Mouse (Mus musculus): ENCODE measurements around the gene Kmt2c.

Kmt2c gene

DNA sequence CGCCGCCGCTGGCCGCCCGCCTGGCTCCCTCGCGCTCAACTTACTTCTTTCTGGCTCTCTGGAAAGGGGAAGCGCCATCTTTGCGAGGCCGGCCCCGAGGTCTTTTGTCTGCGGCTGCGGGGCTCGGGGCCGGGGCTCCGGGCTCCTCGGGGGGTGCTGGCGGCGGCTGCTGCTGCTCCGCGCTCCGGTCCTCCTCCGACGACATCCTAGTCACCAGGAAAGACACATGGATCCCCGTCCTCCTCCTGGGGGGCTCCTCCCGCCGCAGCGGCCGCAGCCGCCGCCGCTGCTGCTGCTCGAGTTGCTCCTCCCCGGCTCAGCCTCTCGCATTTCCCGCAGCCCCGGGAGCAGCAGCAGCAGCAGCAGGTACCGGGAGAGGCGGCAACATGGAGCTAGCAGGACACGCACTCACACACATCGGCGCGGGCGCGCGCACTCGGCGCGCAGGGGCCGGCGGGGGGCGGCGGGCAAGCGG, at the start of gene Kmt2c:
Gene Kmt2c, minus strand, starts transcription at position 438 of the 475 bp plus-strand sequence.
- DNase-seq: peak; percentile 99

- no peak for DNase-seq
Observed at GRCm38 (mm10) chr5:25546912-25547311, 48.3 kb upstream of the Kmt2c start.

DNA sequence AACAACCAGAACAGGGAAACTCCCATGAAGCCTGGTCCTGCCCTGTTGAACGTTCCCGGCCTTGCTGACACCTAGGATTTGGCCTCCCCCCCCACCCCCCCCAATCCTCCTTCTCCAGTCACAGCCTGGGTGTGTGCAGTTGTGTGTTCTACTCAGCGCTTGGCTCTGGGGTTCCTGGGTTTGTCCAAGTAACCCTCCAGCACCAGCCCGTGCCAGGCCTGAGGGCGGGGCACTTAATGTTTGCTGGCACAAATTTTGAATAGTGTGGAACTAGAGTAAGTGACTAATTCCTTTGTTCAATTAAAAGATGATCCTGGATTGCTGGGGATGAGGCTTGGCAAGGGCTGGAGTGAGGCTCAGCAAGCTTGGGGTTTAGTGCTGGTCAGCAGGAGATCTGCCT, 46.0 kb upstream of the Kmt2c start:
- peak; percentile 91 for DNase-seq

GRCm38 (mm10) chr5:25544061-25544460, 45.5 kb upstream of the Kmt2c start:
- DNase-seq: peak; percentile 97

- DNase-seq: peak; percentile 72
Observed at GRCm38 (mm10) chr5:25541661-25542060, 43.1 kb upstream of the Kmt2c start.

DNA sequence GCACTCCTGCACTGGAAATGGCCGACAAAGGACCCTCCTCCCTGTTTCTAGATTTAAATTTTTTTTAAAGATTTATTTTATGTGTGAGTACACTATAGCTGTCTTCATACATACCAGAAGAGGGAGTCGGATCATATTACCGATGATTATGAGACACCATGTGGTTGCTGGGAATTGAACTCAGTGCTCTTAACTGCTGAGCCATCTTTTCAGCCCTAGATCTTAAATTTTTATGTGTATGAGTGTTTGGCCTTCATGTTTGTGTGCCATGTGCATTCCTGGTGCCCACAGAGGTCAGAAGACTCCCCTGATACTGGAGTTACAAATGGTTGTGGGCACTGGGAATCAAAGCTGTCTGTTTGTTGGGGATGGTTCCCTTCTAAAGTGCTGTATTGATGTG, 42.3 kb upstream of the Kmt2c start:
- DNase-seq: peak; percentile 7

GRCm38 (mm10) chr5:25540412-25540811, 41.8 kb upstream of the Kmt2c start:
- peak; percentile 58 for DNase-seq

GRCm38 (mm10) chr5:25536921-25537409, 38.4 kb upstream of the Kmt2c start:
- DNase-seq: peak; percentile 80

DNA sequence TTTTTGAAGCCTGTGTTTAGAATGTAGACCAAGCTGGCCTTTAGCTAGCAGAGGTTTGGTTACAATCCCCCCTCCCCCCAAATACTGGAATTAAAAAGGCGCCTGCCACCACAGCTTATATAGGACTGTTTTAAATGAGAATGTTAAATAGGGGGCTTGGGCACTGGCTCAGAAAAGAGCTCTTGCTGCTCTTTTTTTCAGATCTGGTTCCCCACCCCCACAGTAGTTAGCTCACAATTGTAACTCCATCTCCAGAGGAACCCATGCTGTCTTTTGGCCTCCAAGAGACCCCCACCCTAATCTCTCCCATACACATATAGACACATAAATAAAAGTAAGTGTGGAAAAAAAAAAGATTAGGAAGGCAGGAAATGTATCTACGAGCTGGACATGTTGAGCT, 37.9 kb upstream of the Kmt2c start:
- DNase-seq: peak; percentile 40

- DNase-seq: peak; percentile 63
Observed at GRCm38 (mm10) chr5:25535566-25535965, 37.0 kb upstream of the Kmt2c start.

- DNase-seq: no peak
Observed at GRCm38 (mm10) chr5:25533298-25533697, 34.7 kb upstream of the Kmt2c start.

- DNase-seq: peak; percentile 93
Observed at GRCm38 (mm10) chr5:25532256-25533147, 33.9 kb upstream of the Kmt2c start.

GRCm38 (mm10) chr5:25530629-25531028, 32.0 kb upstream of the Kmt2c start:
- no peak for DNase-seq

GRCm38 (mm10) chr5:25529529-25530421, 31.2 kb upstream of the Kmt2c start:
- peak; percentile 100 for DNase-seq

- no peak for DNase-seq
Observed at GRCm38 (mm10) chr5:25528851-25529528, 30.4 kb upstream of the Kmt2c start.

DNA sequence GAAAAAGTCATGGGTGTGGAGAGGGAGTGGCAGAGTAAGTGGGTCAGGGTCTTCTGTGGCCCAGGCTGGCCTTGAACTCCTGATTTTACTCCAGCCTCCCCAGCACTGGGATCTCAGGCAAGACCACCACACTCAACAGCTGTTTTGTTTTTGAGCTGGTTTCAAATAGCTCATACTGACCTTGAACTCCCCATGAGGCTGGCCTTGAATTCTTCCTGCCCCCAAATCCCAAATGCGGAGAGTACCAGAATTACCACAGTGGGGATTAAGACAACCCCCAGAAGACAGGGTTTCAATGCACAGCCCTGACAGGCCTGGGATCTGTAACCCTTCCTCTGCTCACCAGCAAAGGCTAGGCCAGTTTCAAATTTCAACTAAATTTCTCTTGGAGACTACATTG, 29.4 kb upstream of the Kmt2c start:
- no peak for DNase-seq

DNA sequence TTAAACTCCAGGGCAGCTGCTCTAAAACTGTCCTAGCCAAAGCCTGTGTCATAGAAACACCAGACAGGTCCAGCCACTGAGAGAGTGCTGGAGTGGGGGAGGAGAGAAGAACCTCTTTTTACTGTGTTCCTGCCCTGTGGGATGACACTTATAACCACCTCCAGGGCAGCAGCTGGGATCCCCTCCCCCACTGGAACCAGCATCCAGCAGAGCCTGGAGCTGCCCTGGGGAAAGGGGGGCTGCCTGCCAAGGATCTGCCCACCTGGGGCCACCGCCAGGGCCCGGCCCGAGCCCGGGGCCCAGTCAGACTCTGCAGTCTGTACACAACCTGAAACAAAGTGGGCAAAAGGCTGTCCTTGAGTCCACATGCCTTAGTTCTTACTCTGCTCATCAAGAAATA, 28.3 kb upstream of the Kmt2c start:
- DNase-seq: peak; percentile 95

GRCm38 (mm10) chr5:25526116-25526515, 27.5 kb upstream of the Kmt2c start:
- DNase-seq: peak; percentile 98

GRCm38 (mm10) chr5:25521461-25521860, 22.9 kb upstream of the Kmt2c start:
- DNase-seq: no peak

GRCm38 (mm10) chr5:25519820-25520219, 21.2 kb upstream of the Kmt2c start:
- DNase-seq: peak; percentile 88

DNA sequence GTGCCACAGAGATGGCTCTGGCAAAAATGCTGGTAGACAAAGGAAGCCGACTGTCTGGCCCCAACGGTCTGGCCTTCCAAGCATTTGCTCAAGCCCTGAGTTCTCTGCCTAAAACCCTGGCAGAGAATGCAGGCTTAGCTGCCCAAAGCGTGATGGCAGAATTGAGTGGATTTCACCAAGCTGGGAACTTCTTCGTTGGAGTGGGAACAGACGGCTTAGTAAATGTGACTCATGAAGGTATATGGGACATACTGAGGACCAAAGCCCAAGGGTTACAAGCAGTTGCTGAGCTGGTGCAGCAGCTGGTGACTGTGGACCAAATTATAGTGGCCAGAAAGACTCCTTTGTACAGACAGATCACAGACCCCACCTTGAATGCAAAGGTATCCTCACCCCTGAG, 19.0 kb upstream of the Kmt2c start:
- DNase-seq: peak; percentile 71

GRCm38 (mm10) chr5:25516301-25516895, 17.8 kb upstream of the Kmt2c start:
- DNase-seq: peak; percentile 84
